Mouse (Mus musculus): Measurements from ENCODE around the gene Gss. TPM values are rescaled to one million over a fixed set of nuclear protein-coding genes. Genes with fewer than 3 reads are reported as not detected.

Gene Gss
- polyA plus RNA-seq, 1 experiment from 2014 or later: 27.7 TPM

DNA sequence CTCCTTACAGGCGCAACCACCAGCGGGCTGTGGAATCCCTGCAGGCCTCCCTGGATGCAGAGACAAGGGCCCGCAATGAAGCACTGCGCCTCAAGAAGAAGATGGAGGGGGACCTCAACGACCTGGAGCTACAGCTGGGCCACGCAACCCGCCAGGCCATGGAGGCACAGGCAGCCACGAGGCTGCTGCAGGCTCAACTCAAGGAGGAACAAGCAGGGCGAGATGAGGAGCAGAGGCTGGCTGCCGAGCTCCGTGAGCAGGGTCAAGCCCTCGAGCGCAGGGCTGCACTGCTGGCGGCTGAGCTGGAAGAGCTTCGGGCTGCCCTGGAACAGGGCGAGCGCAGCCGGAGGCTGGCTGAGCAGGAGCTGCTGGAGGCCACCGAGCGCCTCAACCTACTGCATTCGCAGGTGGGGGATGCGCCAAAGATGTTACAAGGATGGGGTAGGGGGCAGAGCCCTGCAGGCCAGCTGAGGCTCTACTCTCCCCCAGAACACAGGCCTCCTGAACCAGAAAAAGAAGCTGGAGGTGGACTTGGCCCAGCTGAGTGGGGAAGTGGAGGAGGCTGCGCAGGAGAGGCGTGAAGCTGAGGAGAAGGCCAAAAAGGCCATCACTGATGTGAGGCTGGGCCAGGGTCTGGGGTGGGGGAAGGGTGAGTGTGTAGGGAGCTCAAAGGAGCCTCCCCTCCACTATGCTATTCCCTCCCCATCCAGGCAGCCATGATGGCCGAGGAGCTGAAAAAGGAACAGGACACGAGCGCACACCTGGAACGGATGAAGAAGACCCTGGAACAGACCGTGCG, 39.7 kb upstream of the Gss start:
- H3K27me3 ChIP-seq (ENCODE audit: control insufficient read depth, insufficient read depth, low read depth, low read length): peaks cover 49% of the 10 kb centered on the region
- H3K36me3 ChIP-seq (ENCODE audit: control insufficient read depth, insufficient read depth, low read length): peaks cover 25% of the 10 kb centered on the region
- peak; percentile 8; the same call in 1 of the 2 replicates for ATAC-seq (ENCODE audit: low read depth)
- no peak overlapping the region for H3K27ac ChIP-seq (ENCODE audit: low read length)
- no peaks in the 10 kb centered on the region for H3K9me3 ChIP-seq (ENCODE audit: control insufficient read depth, low read length)
- H3K4me3 ChIP-seq (ENCODE audit: low read length): no peak overlapping the region
- no peak overlapping the region for H3K4me2 ChIP-seq (ENCODE audit: low read depth, low read length)
- H3K9ac ChIP-seq (ENCODE audit: low read length): no peak overlapping the region
- peaks cover 16% of the 10 kb centered on the region; the same call in 1 of the 2 replicates for H3K4me1 ChIP-seq (replicated peaks; ENCODE audit: control insufficient read depth, insufficient read depth, low read length)
- 62% methylated on average over 30 of the region's 30 CpGs for WGBS

DNA sequence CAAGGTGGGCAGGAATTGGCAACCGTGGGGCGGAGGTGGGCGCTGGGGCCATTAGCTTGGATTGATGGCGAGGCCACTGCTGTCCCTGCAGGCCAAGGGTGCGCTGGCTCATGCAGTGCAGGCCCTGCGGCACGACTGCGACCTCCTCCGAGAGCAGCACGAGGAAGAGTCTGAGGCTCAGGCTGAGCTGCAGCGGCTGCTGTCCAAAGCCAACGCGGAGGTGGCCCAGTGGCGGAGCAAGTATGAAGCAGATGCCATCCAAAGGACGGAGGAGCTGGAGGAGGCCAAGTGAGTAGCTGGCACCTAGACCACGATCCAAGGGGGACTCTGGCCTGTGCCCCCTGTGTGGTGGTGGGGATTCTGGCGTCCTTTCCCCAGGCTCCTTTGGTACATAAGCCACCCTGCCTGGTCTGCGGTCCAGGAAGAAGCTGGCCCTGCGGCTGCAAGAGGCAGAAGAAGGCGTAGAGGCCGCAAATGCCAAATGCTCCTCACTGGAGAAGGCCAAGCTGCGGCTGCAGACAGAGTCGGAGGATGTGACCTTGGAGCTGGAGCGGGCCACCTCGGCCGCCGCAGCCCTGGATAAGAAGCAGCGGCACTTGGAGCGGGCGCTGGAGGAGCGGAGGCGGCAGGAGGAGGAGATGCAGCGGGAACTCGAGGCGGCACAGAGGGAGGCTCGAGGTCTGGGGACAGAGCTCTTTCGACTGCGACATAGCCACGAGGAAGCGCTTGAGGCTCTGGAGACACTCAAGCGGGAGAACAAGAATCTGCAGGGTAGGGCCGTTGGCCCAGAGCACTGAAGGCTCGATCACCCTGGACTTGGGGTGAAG, 38.2 kb upstream of the Gss start:
- 30% methylated on average over 43 of the region's 43 CpGs for WGBS
- Histone ChIP-seq H3K4me2 (ENCODE audit: low read depth, low read length) (no peak overlapping the region), H3K36me3 (ENCODE audit: control insufficient read depth, insufficient read depth, low read length) (peaks cover 15% of the 10 kb centered on the region), H3K9me3 (ENCODE audit: control insufficient read depth, low read length) (no peaks in the 10 kb centered on the region), H3K9ac (ENCODE audit: low read length) (no peak overlapping the region), H3K27me3 (ENCODE audit: control insufficient read depth, insufficient read depth, low read depth, low read length) (peaks cover 57% of the 10 kb centered on the region), H3K27ac (ENCODE audit: low read length) (no peak overlapping the region), H3K4me3 (ENCODE audit: low read length) (no peak overlapping the region), H3K4me1 (replicated peaks; ENCODE audit: control insufficient read depth, insufficient read depth, low read length) (peaks cover 16% of the 10 kb centered on the region; the same call in 1 of the 2 replicates)
- ATAC-seq (ENCODE audit: low read depth): no peak

- peaks cover 57% of the 10 kb centered on the region for H3K27me3 ChIP-seq (ENCODE audit: control insufficient read depth, insufficient read depth, low read depth, low read length)
- 53% methylated on average over 20 of the region's 20 CpGs for WGBS
These were observed 37.5 kb upstream of the Gss start for GRCm38 (mm10) chr2:155630153-155630552.

DNA sequence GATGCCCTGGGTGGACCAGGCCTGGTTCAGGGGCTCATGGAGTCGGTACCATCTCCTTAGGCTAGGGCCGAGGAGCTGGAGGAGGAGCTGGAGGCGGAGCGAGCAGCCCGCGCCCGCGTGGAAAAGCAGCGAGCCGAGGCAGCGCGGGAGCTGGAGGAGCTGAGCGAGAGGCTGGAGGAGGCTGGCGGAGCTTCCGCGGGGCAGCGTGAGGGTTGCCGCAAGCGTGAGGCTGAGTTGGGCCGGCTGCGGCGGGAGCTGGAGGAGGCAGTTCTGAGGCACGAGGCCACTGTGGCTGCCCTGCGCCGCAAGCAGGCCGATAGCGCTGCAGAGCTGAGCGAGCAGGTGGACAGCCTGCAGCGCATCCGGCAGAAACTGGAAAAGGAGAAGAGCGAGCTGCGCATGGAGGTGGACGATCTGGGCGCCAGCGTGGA, 36.6 kb upstream of the Gss start:
- 3% methylated on average over 35 of the region's 35 CpGs for WGBS
- Histone ChIP-seq H3K9me3 (ENCODE audit: control insufficient read depth, low read length) (no peaks in the 10 kb centered on the region), H3K4me2 (ENCODE audit: low read depth, low read length) (peak overlapping the region; percentile 55), H3K27ac (ENCODE audit: low read length) (no peak overlapping the region), H3K4me3 (ENCODE audit: low read length) (peak overlapping the region; percentile 40), H3K9ac (ENCODE audit: low read length) (peak overlapping the region; percentile 35; the same call in 1 of the 2 replicates), H3K36me3 (ENCODE audit: control insufficient read depth, insufficient read depth, low read length) (peaks cover under 1% of the 10 kb centered on the region), H3K4me1 (replicated peaks; ENCODE audit: control insufficient read depth, insufficient read depth, low read length) (peaks cover 16% of the 10 kb centered on the region; the same call in 1 of the 2 replicates), H3K27me3 (ENCODE audit: control insufficient read depth, insufficient read depth, low read depth, low read length) (peaks cover 57% of the 10 kb centered on the region)
- 0 out of 2 replicates have a peak, but pooled peaks have one; percentile 13 for ATAC-seq (ENCODE audit: low read depth)

More at GRCm38 (mm10) chr2:155630153-155630552, 37.5 kb upstream of the Gss start:
- Histone ChIP-seq H3K9ac (ENCODE audit: low read length) (no peak overlapping the region), H3K27ac (ENCODE audit: low read length) (no peak overlapping the region), H3K4me3 (ENCODE audit: low read length) (no peak overlapping the region), H3K4me2 (ENCODE audit: low read depth, low read length) (no peak overlapping the region), H3K4me1 (replicated peaks; ENCODE audit: control insufficient read depth, insufficient read depth, low read length) (peaks cover 16% of the 10 kb centered on the region; the same call in 1 of the 2 replicates), H3K36me3 (ENCODE audit: control insufficient read depth, insufficient read depth, low read length) (peaks cover 10% of the 10 kb centered on the region), H3K9me3 (ENCODE audit: control insufficient read depth, low read length) (no peaks in the 10 kb centered on the region)
- ATAC-seq (ENCODE audit: low read depth): no peak

DNA sequence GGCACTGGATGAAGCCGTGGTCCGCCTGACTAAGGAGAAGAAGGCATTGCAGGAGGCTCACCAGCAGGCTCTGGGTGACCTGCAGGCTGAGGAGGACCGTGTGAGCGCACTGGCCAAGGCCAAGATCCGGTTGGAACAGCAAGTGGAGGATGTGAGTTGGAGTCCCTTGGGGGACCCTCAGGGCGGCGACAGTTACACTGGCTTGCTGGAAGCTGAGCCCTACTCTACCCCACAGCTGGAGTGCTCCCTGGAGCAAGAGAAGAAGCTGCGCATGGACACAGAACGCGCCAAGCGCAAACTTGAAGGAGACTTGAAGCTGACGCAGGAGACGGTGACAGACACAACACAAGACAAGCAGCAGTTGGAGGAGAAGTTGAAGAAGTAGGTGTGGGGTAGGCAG, 35.9 kb upstream of the Gss start:
- H3K4me1 ChIP-seq (replicated peaks; ENCODE audit: control insufficient read depth, insufficient read depth, low read length): peaks cover 12% of the 10 kb centered on the region; the same call in 1 of the 2 replicates
- peaks cover 57% of the 10 kb centered on the region for H3K27me3 ChIP-seq (ENCODE audit: control insufficient read depth, insufficient read depth, low read depth, low read length)
- WGBS: 84% methylated on average over 13 of the region's 13 CpGs
- no peak overlapping the region for H3K4me2 ChIP-seq (ENCODE audit: low read depth, low read length)
- no peak overlapping the region for H3K9ac ChIP-seq (ENCODE audit: low read length)
- H3K36me3 ChIP-seq (ENCODE audit: control insufficient read depth, insufficient read depth, low read length): no peaks in the 10 kb centered on the region; the same call in 1 of the 2 replicates
- no peak overlapping the region for H3K27ac ChIP-seq (ENCODE audit: low read length)
- no peak overlapping the region for H3K4me3 ChIP-seq (ENCODE audit: low read length)
- no peak for ATAC-seq (ENCODE audit: low read depth)
- no peaks in the 10 kb centered on the region for H3K9me3 ChIP-seq (ENCODE audit: control insufficient read depth, low read length)

DNA sequence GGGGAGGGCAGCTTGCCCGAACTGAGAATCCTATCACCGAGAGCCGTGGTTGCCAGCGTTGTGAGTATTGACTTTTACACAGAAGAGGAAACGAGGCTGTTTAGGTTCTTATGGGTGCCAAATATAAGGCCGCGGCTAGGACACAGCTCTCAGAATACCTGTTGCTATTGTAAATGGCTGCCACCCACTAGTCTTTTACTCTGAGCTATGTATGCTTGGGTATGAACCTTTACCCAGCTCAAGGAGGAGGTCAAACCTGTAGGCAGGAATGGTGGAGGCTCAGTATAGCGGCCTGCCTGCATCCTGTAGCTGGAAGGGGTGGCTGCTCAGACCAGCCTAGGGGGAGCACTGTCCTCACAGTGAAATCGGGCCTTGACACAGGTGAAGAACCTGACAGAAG, 35.5 kb upstream of the Gss start:
- ATAC-seq (ENCODE audit: low read depth): no peak
- Histone ChIP-seq H3K36me3 (ENCODE audit: control insufficient read depth, insufficient read depth, low read length) (no peaks in the 10 kb centered on the region; the same call in 1 of the 2 replicates), H3K4me3 (ENCODE audit: low read length) (no peak overlapping the region), H3K27ac (ENCODE audit: low read length) (no peak overlapping the region), H3K9me3 (ENCODE audit: control insufficient read depth, low read length) (no peaks in the 10 kb centered on the region), H3K27me3 (ENCODE audit: control insufficient read depth, insufficient read depth, low read depth, low read length) (peaks cover 57% of the 10 kb centered on the region), H3K4me2 (ENCODE audit: low read depth, low read length) (no peak overlapping the region), H3K9ac (ENCODE audit: low read length) (no peak overlapping the region), H3K4me1 (replicated peaks; ENCODE audit: control insufficient read depth, insufficient read depth, low read length) (peaks cover 11% of the 10 kb centered on the region; the same call in 1 of the 2 replicates)
- 84% methylated on average over 9 of the region's 9 CpGs for WGBS

DNA sequence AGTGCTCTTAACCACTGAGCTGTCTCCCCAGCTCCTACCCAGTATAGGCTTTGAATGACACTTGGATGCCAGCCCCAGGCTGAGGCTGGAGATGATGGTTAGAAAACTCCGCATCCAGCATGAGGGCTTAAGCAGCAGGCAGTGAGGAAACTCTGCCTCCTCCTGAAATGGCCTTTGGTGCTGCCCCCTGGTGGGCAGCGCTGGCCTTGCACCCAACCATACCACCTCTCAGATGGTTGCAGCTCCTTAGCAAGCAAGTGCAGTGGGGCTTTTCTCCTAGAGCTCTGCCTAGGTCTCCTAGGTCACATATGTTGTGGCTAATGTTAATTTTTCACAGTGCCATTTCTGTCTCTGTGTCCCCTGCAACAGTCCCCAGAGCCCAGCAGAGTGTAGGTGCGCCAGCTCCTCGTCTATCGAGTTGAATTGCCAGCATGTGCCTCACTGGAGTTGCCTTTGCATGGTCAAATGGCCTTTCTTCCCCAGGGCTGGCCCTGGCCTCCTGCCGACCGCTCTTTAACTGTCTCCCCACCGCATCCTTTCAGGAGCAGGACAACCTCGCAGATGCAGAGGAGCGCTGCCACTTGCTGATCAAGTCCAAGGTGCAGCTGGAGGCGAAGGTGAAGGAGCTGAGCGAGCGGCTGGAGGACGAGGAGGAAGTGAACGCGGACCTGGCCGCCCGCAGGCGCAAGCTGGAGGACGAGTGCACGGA, 34.6 kb upstream of the Gss start:
- no peak for ATAC-seq (ENCODE audit: low read depth)
- H3K27ac ChIP-seq (ENCODE audit: low read length): no peak overlapping the region
- no peak overlapping the region for H3K4me3 ChIP-seq (ENCODE audit: low read length)
- H3K4me2 ChIP-seq (ENCODE audit: low read depth, low read length): no peak overlapping the region
- H3K27me3 ChIP-seq (ENCODE audit: control insufficient read depth, insufficient read depth, low read depth, low read length): peaks cover 56% of the 10 kb centered on the region
- no peaks in the 10 kb centered on the region for H3K9me3 ChIP-seq (ENCODE audit: control insufficient read depth, low read length)
- no peak overlapping the region for H3K9ac ChIP-seq (ENCODE audit: low read length)
- WGBS: 46% methylated on average over 21 of the region's 21 CpGs
- no peaks in the 10 kb centered on the region; the same call in 1 of the 2 replicates for H3K36me3 ChIP-seq (ENCODE audit: control insufficient read depth, insufficient read depth, low read length)
- peaks cover 9% of the 10 kb centered on the region; the same call in 1 of the 2 replicates for H3K4me1 ChIP-seq (replicated peaks; ENCODE audit: control insufficient read depth, insufficient read depth, low read length)

GRCm38 (mm10) chr2:155626277-155626676, 33.7 kb upstream of the Gss start:
- Histone ChIP-seq H3K27me3 (ENCODE audit: control insufficient read depth, insufficient read depth, low read depth, low read length) (peaks cover 47% of the 10 kb centered on the region), H3K36me3 (ENCODE audit: control insufficient read depth, insufficient read depth, low read length) (no peaks in the 10 kb centered on the region; the same call in 1 of the 2 replicates), H3K4me1 (replicated peaks; ENCODE audit: control insufficient read depth, insufficient read depth, low read length) (peaks cover 9% of the 10 kb centered on the region; the same call in 1 of the 2 replicates), H3K4me3 (ENCODE audit: low read length) (no peak overlapping the region), H3K9ac (ENCODE audit: low read length) (no peak overlapping the region), H3K27ac (ENCODE audit: low read length) (no peak overlapping the region), H3K9me3 (ENCODE audit: control insufficient read depth, low read length) (no peaks in the 10 kb centered on the region), H3K4me2 (ENCODE audit: low read depth, low read length) (no peak overlapping the region)
- 44% methylated on average over 15 of the region's 15 CpGs for WGBS
- no peak for ATAC-seq (ENCODE audit: low read depth)
